Mouse (Mus musculus): ENCODE results near the gene Mmp23. TPM values are rescaled to one million over a fixed set of nuclear protein-coding genes. Genes with fewer than 3 reads are reported as not detected.
"Not testable (repeated sequence)": the region's sequence is repeated elsewhere in the genome, so short reads cannot be mapped to it uniquely, and the experiment has no call there.

The Mmp23 gene
- 4.7 and 6.5 TPM in 2 replicates for polyA plus RNA-seq (2015; fragmentation: Nextera tagmentation; extraction: Ambion mirVana)

DNA sequence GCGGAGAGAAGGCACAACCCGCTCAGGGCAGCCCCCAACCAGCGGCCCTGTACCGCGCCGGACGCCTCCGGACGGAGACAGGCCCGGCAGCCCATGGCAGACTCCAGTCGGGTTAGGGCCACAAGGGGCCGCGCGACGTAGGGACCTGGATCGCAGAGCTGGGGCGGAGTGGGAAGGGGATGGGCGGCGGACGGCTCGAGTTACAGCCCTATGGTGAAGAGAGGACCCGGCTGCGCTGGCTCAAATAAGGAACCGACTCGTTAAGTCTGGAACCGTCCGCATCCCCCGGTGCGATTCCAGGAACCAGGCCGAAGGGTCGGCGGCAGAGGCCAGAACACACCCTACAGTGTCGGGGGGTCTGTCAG is at the start of gene Mmp23:
Gene Mmp23, minus strand, starts transcription at position 299 of the 365 bp plus-strand sequence.
- H3K9ac ChIP-seq: peak within 1 kb of the TSS; percentile 32
- H3K9me3 ChIP-seq: no peaks in the 10 kb centered on the region
- WGBS: under 1% methylated on average over 33 of the region's 33 CpGs
- ATAC-seq (ENCODE audit: low FRiP score, low read depth): 0 out of 2 replicates have a peak, but pooled peaks have one; percentile 16
- peak within 1 kb of the TSS; percentile 71 for H3K4me2 ChIP-seq
- H3K4me1 ChIP-seq (replicated peaks): peaks cover 32% of the 10 kb centered on the region
- H3K27me3 ChIP-seq: peaks cover 64% of the 10 kb centered on the region
- peak within 1 kb of the TSS; percentile 34 for H3K4me3 ChIP-seq
- H3K27ac ChIP-seq (replicated peaks): no peak within 1 kb of the TSS
- peaks cover 55% of the 10 kb centered on the region for H3K36me3 ChIP-seq

DNA sequence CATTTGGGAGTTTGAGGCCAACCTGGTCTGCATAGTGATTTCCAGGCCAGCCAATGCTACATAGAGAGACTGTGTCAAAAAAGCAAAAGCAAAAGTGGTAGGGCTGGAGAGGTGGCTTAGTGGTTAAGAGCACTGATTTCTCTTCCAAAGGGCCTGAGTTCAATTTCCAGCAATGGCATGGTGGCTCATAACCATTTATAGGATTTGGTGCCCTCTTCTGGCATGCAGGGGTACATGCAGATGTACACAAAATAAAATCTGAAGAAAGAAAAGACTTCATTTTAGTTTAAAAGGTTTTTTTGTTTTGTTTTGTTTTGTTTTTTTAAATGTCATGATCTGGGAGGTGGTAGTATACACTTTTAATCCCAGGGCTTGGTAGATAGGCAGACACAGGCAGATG is 47.2 kb upstream of the Mmp23 start:
- no peak overlapping the region for H3K4me3 ChIP-seq

DNA sequence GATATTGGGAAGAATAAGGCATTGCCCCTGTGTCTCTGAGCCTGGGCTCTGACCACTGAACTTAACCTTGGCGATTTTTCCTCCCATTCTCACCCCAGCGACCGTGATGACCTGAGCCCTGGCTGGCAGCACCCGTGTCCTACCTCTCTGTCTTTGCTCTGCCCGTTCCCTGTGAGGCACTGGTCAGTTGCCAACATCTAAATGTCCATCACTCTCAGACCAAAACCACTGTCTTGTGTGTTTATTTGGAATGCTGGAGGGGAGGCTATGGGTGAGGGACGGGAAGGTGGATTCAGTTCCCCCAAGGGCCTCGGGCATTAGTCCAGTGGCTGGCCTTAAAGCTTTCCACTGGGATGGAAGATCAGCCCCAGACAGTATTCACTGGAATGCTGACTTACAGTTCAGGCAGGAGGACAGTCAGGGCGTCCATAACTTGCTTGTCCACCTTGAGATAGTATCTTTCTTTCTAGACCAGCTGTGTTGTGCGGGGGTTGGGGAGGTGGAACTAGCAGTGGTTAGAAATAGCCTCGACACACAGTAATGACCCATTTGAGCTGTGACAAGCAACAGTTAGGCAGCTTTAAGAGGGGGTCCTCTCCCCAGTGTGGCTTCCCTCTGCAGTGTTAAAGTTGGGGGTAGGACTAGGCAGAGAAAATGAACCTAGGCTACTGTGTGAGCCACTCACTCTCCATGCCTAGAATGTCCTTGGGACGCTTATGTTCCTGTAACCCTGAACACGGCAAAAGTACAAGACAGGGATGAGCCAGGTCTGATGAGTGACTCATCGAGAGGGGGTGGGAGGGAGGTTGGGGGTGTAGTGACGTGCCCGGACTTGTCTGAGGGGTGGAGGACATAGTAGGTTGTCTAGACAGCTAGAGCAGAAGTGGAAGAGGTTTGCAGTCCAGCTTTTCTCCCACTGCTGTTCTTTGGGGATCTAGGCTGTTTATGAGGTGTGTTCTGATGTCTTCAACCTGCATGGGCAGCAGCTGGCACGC is 43.4 kb upstream of the Mmp23 start:
- H3K4me3 ChIP-seq: peak overlapping the region; percentile 79
- peak overlapping the region; percentile 87; the same call in 1 of the 2 replicates for H3K9ac ChIP-seq
- peaks cover 32% of the 10 kb centered on the region for H3K4me1 ChIP-seq (replicated peaks)
- H3K27ac ChIP-seq (replicated peaks): no peak overlapping the region
- WGBS: 79% methylated on average over 16 of the region's 16 CpGs
- no peak for ATAC-seq (ENCODE audit: low FRiP score, low read depth)
- H3K27me3 ChIP-seq: no peaks in the 10 kb centered on the region
- H3K36me3 ChIP-seq: no peaks in the 10 kb centered on the region
- H3K9me3 ChIP-seq: no peaks in the 10 kb centered on the region
- peak overlapping the region; percentile 96 for H3K4me2 ChIP-seq

More for the DNA sequence above, 47.2 kb upstream of the Mmp23 start:
- no peak for ATAC-seq (ENCODE audit: low FRiP score, low read depth)
- no peak overlapping the region for H3K4me2 ChIP-seq
- H3K4me1 ChIP-seq (replicated peaks): peaks cover 24% of the 10 kb centered on the region
- H3K27ac ChIP-seq (replicated peaks): no peak overlapping the region
- H3K9ac ChIP-seq: no peak overlapping the region
- no peaks in the 10 kb centered on the region for H3K36me3 ChIP-seq
- no peaks in the 10 kb centered on the region for H3K27me3 ChIP-seq
- H3K9me3 ChIP-seq: no peaks in the 10 kb centered on the region

DNA sequence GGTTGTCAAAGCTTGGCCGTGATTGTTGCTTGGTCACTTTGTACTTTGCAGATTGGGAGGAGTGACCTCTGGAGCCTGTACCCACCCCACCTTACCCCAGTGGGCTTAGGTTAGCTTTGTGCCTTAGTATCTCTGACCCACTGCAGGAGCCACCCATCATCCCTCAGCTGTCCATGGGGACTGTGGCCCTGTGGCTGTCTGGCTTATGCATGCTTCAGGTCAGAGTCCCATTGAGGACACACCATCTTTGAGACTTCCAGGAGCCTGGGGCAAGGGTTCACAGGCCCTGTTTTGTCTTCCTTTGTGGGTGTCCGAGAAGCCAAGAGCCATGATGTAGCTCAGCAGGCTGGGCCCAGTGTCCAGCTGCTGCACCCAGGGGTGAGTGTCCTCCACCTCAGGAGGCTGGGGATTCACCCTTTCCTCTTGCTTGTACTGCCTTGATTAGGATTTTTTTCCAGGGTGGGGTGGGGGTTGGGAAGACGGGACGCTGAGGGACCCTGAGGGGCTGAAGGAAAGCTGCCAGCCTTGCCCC is 42.4 kb upstream of the Mmp23 start:
- 80% methylated on average over 4 of the region's 4 CpGs for WGBS
- no peak for ATAC-seq (ENCODE audit: low FRiP score, low read depth)
- Histone ChIP-seq H3K4me2 (peak overlapping the region; percentile 96), H3K9me3 (no peaks in the 10 kb centered on the region), H3K27me3 (no peaks in the 10 kb centered on the region), H3K36me3 (no peaks in the 10 kb centered on the region), H3K27ac (replicated peaks) (peak overlapping the region; percentile 99), H3K4me3 (peak overlapping the region; percentile 79), H3K4me1 (replicated peaks) (peaks cover 32% of the 10 kb centered on the region), H3K9ac (peak overlapping the region; percentile 87)

DNA sequence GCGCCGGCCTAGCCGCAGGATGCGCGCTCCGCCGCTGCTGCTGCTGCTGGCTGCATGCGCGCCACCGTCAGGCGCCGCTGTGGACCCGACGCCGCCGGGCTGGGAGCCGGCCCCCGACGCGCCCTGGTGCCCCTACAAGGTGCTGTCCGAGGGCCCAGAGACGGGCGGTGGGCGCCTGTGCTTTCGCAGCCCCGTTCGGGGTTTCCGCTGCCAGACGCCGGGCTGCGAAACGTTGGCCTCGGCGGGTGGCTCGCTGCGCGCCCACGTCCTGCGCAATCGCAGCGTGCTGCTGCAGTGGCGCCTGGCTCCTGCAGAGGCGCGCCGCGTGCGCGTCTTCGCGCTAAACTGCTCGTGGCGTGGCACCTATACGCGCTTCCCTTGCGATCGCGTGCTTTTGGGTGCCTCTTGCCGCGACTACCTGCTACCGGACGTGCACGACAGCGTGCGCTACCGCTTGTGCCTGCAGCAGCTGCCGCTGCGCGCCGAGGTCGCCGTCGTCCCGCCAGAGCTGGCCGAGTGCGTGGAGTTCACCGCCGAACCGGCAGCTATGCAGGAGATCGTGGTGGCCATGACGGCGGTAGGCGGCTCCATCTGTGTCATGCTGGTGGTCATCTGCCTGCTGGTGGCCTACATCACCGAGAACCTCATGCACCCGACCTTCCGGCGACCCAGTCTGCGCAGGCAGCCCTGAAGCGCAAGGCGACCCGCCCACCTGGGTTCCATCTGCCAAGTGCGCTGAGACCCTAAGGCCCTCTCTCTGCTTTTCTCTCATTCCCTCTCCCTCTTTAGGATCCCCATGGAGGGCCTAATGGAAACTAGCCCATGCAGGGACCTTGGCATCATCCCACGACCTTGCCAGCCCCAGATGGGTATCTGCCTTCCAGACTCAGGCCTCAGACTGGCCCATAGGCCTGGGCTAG is 41.6 kb upstream of the Mmp23 start:
- Histone ChIP-seq H3K4me1 (replicated peaks) (peaks cover 32% of the 10 kb centered on the region), H3K27ac (replicated peaks) (peak overlapping the region; percentile 99), H3K9me3 (no peaks in the 10 kb centered on the region), H3K27me3 (no peaks in the 10 kb centered on the region), H3K9ac (peak overlapping the region; percentile 87), H3K4me3 (peak overlapping the region; percentile 79), H3K4me2 (peak overlapping the region; percentile 96), H3K36me3 (no peaks in the 10 kb centered on the region)
- under 1% methylated on average over 86 of the region's 92 CpGs for WGBS
- ATAC-seq (ENCODE audit: low FRiP score, low read depth): peak; percentile 87

DNA sequence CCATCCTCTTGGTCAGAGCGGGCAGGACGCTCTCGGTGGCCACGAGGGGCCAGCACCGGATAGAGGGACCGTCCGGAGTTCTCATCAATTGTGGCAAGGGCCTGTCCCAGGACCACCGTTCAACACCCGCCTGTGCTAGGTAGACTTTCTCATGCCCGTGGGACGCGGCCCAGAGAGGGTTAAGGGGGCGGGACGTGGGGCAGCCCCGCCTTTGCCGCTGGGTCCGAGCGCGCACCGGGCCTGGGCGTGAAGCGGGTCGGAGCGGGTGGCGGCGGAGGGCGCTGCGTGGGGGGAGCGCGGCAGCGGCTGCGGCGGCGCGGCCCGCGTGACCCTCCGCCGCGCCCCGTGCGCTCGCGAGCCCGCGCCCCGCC is 40.9 kb upstream of the Mmp23 start, which contains the start of gene Fndc10:
Gene Fndc10, plus strand, starts transcription at position 232 of the 371 bp plus-strand sequence.
- H3K4me2 ChIP-seq: peak within 1 kb of the TSS; percentile 96
- H3K27ac ChIP-seq (replicated peaks): peak within 1 kb of the TSS; percentile 99
- no peaks in the 10 kb centered on the region for H3K36me3 ChIP-seq
- peak within 1 kb of the TSS; percentile 87 for H3K9ac ChIP-seq
- H3K4me1 ChIP-seq (replicated peaks): peaks cover 32% of the 10 kb centered on the region
- H3K27me3 ChIP-seq: no peaks in the 10 kb centered on the region
- peak within 1 kb of the TSS; percentile 79 for H3K4me3 ChIP-seq
- no peaks in the 10 kb centered on the region for H3K9me3 ChIP-seq
- WGBS: under 1% methylated on average over 28 of the region's 47 CpGs
- peak; percentile 86 for ATAC-seq (ENCODE audit: low FRiP score, low read depth)

DNA sequence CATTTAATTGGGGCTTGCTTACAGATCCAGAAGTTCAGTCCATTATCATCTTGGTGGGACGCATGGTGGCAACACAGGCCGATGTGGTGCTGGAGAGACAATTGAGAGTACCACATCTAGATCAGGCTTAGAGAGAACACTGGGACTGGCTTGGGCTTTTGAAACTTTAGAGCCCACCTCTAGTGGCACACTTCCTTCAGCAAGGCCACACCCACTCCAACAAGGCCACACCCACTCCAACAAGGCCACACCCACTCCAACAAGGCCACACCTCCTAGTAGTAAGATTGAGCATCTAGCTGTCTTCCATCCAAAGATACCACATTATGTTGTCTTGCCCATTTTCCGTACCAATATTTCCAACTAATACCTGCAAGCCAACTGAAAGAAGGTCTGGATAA is 39.2 kb upstream of the Mmp23 start:
- Histone ChIP-seq H3K4me2 (no peak overlapping the region), H3K4me3 (no peak overlapping the region), H3K9ac (no peak overlapping the region), H3K27me3 (no peaks in the 10 kb centered on the region), H3K9me3 (no peaks in the 10 kb centered on the region), H3K4me1 (replicated peaks) (peaks cover 32% of the 10 kb centered on the region), H3K36me3 (no peaks in the 10 kb centered on the region), H3K27ac (replicated peaks) (no peak overlapping the region)
- ATAC-seq (ENCODE audit: low FRiP score, low read depth): no peak
- WGBS: 96% methylated on average over 3 of the region's 3 CpGs

DNA sequence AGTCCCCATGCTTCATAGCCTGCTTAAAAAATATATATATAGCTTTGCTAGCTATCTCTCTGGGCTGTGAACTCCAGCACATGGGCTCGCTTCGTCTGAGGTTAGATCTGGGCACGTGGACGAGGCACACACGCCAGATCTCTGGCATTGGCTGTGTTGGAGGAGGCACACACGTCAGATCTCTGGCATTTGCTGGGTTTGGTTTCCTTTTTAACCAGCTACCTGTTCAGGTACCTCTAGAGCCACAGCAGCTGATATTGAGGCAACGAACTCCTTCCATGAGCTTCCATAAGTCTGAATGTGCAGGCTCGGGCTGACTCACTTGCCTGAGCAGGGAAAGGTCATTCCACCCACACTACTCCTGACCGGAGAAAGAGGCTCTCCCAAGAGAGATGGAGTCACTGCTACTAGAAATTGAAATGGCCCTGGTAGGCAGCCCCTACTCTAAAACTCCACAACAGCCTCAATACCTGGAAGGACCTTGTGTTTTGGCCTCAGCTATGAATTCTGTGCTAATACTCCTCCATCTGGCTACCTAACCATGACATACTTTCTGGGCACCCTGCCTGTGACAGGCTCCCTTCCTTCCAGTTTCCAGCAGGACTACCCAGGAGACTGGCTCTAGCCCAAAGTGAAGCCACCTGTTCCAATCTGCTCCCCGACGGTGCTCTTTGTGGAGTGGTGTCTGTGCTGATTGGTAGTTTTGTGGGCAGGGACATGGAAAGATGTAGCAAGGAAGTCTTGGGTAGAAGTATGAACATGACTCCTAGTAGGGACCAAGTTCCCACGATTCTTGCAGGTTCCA is 37.6 kb upstream of the Mmp23 start:
- H3K27me3 ChIP-seq: no peaks in the 10 kb centered on the region
- ATAC-seq (ENCODE audit: low FRiP score, low read depth): no peak
- 89% methylated on average over 12 of the region's 12 CpGs for WGBS
- no peaks in the 10 kb centered on the region for H3K36me3 ChIP-seq
- no peak overlapping the region for H3K9ac ChIP-seq
- H3K27ac ChIP-seq (replicated peaks): no peak overlapping the region
- H3K4me2 ChIP-seq: no peak overlapping the region
- peaks cover 17% of the 10 kb centered on the region for H3K4me1 ChIP-seq (replicated peaks)
- H3K9me3 ChIP-seq: no peaks in the 10 kb centered on the region
- H3K4me3 ChIP-seq: no peak overlapping the region

DNA sequence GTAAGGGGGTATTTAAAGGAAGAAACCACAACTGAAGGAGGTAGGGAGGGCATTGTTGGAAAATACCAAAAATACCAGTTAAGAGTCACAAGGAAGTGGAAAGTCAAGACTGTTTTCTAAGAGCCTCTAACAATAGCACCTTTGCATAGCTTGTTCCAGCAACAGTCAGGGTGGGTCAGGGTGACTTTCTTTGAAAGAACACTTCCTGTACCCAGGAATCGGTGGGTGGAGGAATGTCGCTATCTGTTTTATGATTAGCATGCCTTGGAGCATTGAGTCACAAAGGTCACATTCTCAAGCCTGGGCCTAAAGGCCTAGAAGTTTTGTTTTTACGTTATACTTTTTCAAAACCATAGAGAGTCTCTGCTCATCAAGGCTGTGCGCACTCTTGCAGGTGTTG is 34.6 kb upstream of the Mmp23 start:
- H3K9me3 ChIP-seq; H3K27ac ChIP-seq (replicated peaks); ATAC-seq (ENCODE audit: low FRiP score, low read depth); H3K36me3 ChIP-seq; H3K27me3 ChIP-seq; H3K9ac ChIP-seq; H3K4me3 ChIP-seq; H3K4me2 ChIP-seq; H3K4me1 ChIP-seq (replicated peaks): not testable (repeated sequence)
- WGBS: 89% methylated on average over 4 of the region's 4 CpGs

DNA sequence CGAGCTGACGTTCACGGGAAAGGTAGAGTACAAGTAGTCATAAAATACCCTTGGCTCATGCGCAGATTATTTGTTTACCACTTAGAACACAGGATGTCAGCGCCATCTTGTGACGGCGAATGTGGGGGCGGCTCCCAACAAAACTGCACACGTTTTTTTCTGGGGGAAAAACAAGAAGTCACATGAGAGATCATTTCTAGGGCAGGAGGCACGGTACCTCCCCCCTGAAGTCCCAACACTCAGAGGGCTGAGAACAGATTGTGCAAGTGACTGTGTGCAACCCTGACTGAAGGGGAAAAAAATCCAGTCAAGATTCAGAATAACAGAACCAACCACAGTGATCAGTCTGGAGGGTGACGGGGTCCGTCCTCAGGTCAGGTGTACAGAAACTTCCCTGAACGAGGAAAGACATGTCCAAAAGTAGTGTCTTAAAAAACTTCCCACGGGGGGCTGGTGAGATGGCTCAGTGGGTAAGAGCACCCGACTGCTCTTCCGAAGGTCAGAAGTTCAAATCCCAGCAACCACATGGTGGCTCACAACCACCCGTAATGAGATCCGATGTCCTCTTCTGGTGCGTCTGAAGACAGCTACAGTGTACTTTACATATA is 30.6 kb upstream of the Mmp23 start:
- not testable (repeated sequence) for ATAC-seq (ENCODE audit: low FRiP score, low read depth); H3K27me3 ChIP-seq
- WGBS: 90% methylated on average over 16 of the region's 19 CpGs

DNA sequence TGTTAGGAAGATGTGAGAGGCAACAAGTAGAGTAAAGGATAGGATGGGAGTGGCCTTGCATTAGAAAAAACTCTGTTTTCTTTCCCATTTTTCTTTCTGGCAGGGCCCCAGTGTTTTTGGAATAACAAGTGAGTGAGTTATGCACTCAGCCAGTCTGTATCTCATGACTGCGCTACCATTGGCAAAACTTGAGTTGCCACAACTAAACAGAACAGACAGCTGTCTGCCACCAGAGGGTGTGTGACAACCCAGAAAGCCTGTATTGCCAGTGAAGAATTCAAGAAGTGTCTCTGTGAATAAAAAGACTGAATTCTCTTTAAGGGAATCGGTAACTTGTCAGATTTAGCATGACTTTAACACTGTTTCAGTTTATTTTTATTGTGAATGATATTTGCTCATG is 22.8 kb upstream of the Mmp23 start:
- Histone ChIP-seq H3K4me2 (no peak overlapping the region), H3K9me3 (no peaks in the 10 kb centered on the region), H3K27ac (replicated peaks) (no peak overlapping the region), H3K36me3 (no peaks in the 10 kb centered on the region), H3K4me1 (replicated peaks) (no peaks in the 10 kb centered on the region), H3K4me3 (no peak overlapping the region), H3K9ac (no peak overlapping the region), H3K27me3 (no peaks in the 10 kb centered on the region)
- WGBS: 84% methylated on average over 2 of the region's 2 CpGs
- no peak for ATAC-seq (ENCODE audit: low FRiP score, low read depth)

More for the DNA sequence above, 30.6 kb upstream of the Mmp23 start:
- not testable (repeated sequence) for H3K36me3 ChIP-seq; H3K4me2 ChIP-seq; H3K9me3 ChIP-seq; H3K4me3 ChIP-seq; H3K4me1 ChIP-seq (replicated peaks); H3K9ac ChIP-seq; H3K27ac ChIP-seq (replicated peaks)

Data from hindbrain, embryonic 15.5 days (tissue).